Mouse (Mus musculus) adrenal gland, adult 8-10 months (tissue): ENCODE results near the gene Fam196b. TPM values are rescaled to one million over a fixed set of nuclear protein-coding genes. Genes with fewer than 3 reads are reported as not detected.

ENCODE experiments used
- DNase-seq: peaks from one replicate; pipeline ENCODE4 v3.0.0; 2022
- total RNA-seq, 4 experiments: library from RNA; stranded (reverse); gene quantifications; 2 replicates each; pipeline ENCODE4 v1.2.4; 2022

Fam196b gene
- total RNA-seq, 4 experiments from 2014 or later = 0.06 to 0.11 TPM; not detected in 2

DNA sequence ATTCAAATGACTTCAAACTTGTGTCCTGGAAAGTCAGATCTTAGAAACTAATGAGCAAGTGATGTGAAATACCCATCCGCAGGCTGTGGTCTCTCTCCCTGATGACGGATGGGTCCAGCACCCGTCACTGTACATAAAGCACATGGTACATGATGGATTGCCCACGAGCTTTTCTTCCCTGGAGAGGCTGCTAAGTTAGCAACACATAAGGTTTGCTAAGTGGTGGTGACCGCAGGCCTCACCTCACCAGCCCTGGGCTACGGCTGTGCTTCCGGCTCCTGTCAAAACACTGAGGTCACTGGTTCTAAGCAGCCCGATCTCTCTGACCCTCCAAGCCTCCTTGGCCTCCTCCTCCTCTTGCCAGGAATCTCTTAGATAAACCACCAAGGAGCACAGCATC, 91.7 kb downstream of the Fam196b start:
- no peak for DNase-seq

DNA sequence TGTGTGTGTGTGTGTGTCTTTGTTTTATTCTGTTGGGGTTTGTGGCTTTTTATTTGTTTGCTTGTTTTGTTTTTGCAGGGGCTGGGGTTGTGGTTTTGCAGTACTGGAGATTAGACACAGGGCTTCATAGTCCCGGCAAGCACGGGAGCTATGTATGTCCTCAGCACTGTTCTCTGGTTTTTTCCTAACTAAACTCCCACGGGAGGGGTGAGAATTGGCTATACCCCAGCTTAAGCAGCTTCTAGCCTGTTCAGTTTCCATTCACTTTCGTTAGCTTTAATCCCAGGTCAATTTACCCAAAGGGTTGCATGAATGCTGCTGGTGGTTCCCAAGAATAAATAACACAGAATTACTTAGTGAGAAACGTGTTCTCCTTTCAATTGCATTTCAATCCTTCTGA, 92.2 kb downstream of the Fam196b start:
- DNase-seq = no peak

DNA sequence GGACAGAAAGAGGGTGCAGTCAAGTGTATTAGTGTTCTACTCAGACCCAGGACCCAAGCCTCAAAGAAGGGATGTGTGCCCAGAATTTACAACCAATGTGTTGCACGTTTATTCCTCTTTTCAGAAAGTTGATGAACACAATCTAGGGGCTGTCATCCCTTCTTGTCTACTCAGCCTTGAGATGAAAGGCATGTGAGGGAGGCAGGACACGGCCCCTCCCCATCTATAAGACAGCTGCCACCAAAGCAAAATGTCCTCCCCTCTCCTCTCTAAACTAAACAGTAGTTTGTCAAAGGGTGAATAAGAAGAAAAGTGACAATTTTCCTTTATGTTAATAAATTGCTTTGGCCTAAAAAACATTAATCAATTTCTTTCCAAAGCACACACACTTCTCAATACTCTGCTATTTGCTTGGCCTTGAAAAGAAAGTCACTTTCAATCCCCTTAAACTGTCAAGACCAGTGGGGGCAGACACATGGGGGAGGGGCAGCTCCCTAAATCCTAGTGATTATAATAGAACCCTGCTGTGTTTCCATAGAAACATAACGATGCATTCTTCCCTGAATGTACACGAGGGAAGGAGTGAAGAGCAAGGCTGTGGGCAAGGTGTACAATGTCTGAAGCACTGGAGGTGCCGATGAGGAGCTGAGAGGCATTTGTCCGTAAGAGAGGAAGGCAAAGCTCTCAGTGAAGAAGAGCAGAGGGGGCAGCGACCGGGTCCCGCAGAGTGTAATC, 101.4 kb downstream of the Fam196b start:
- DNase-seq = no peak

DNA sequence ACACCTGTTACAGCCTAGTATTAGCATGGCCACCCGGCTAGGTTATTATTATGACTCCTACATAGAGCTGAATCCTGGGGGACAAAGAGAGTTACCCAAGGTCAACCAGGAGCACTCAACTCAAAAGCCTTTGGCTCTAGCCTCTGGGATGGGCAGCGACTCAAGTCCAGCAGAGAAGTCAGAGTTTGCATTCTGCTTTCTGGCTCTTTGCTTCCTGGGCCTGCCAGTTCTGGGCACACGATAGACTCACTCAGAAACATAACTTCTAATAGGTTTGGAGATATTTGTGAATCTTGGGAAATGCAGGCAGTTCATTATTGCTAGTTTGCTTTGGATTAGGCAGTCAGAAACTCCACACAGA, 102.0 kb downstream of the Fam196b start:
- no peak for DNase-seq

- no peak for DNase-seq
Measured at GRCm38 (mm10) chr11:34421061-34421460, 106.4 kb downstream of the Fam196b start.

DNA sequence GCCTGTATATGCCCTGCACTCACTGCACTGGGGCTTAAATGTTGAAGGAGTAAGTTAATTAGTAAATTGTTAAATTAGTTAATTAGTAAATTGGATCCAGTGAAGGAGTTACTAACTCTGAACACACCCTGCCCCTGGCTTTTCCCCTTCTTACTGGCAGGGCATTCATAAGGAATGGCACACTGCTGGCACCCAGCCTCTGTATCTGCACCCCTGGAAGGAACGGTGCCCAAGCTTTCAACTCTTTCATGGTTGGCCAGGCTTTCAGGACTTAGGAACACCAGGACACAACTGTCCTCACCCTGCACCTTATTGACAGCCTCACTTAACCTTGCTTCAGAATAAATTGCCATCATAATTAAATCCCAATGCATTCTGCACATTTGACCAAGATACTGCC, 109.9 kb downstream of the Fam196b start:
- no peak for DNase-seq

DNA sequence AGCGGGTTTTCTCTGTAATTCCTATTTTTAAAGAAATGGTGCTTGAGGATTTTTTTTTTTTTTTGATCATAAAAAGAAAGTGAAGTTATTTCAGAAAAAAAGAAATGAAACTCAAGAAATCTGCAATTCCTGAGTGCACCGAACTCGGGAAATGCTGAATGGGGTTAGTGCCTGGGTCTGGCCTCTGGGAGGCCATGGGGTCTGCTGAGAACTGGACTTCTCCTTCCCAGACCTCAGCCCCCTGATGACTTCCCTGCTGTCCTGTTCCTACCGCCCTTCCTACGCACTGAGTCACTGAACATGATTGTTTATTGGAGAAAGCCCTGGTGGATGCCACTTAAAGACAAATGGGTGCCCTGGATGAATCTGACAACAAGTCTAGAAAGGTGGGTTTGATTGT, 112.6 kb downstream of the Fam196b start:
- DNase-seq = no peak

- DNase-seq = no peak
Measured at GRCm38 (mm10) chr11:34430940-34431339, 116.3 kb downstream of the Fam196b start.

- no peak for DNase-seq
Measured at GRCm38 (mm10) chr11:34431371-34431770, 116.7 kb downstream of the Fam196b start.

GRCm38 (mm10) chr11:34431978-34432377, 117.4 kb downstream of the Fam196b start:
- DNase-seq = no peak

DNA sequence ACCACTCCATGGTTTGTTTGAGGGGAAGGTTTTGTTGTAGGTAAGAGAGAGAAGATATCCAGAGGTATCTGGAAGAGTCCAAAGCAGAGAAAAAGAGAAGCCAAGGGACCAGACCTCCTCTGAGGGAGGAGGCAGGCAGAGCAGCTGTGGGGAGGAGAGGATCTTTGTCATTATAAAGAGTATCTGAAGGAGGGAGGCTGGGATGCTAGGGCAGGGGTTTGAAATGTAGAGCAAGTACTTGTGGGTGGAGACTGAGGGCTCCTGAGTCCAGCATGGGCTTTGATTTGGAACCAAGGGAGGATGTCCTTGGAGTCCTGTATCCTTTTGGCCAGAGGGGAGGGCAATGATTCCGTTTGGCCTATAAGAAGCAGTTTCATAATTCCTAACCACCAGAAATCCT, 122.8 kb downstream of the Fam196b start:
- no peak for DNase-seq

DNA sequence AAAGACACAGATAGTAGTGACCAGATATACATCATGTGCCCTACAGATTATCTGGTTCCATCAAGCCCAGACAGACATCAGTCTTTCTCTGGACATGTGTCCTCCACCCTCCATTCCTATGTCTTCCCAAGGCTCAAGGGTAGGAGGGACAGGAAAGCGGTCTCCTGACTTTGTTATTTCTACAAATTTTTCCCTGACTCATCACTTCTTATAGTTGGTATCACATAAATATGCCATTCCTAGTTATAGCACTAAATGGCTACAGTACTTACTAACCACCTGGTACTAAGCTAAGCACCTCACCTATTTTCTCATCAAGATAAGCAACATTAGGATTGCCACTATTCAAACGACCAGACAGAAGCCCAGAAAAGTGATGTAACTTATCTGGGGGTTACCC, 123.8 kb downstream of the Fam196b start:
- DNase-seq = no peak

GRCm38 (mm10) chr11:34447891-34448290, 133.3 kb downstream of the Fam196b start:
- no peak for DNase-seq

DNA sequence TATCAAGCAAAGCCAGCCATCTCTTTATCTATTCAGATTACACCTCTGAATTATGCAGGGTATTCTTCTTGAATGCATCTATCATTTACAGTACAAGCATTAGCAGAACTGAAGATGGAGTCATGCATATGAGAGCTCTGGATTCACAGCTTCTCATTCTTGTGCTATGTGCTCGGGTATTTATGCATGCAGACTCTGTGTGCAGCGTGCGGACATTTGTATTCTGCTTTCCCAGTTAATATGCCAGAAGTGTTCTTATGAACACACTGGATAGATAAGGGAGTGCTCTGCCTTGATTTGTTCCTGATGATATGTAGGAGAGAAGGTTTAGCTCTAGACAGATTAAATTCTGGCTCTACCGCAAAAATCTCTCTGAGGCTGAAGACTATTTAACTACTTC, 135.3 kb downstream of the Fam196b start:
- DNase-seq = no peak

GRCm38 (mm10) chr11:34467056-34467455, 152.4 kb downstream of the Fam196b start:
- DNase-seq = no peak

DNA sequence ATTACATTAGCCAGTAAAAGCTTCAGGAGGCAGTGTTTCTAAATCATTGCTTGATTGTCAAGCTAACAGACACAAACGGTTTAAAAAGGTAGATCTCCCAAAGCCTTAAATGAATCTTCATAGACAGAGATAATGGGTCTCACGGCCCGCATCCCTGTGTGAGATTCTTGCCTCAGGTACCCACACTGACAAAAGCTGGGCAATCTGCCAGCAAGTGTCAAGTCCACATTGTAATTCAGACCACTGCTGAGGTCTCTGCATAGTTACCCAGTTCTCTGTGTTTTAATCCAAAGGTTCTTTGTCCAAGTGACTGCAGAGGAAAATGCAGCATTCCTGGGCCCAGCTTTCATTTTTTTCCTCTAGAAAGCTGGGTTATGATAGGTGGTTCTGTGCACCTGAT, 153.9 kb downstream of the Fam196b start:
- no peak for DNase-seq

DNA sequence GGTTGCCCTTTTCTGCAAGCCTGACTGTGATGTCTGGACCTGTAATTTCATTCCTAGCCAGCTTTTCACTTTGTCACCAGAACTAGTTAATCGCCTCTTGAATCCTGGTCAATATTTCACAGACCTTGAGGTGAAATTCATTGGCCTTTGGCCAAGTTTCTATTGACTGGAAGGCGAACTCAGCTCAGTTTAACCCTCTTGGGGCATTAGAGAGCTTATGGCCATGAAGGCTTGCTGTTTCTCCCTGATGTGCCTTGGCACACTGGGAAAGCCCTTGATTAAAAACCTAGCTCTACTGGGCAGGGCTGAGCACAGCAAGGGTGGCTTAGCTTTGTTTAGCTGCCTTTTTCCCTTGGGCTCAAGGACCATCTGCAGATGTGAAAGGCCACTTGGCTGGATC, 155.2 kb downstream of the Fam196b start:
- DNase-seq = no peak

Other genes with a start within 250 kb of the Fam196b start
- gene 4930469K13Rik, start 216.3 kb upstream of the Fam196b start, total RNA-seq = not detected
- not detected for gene Foxi1, start 106.7 kb upstream of the Fam196b start, total RNA-seq